Mouse (Mus musculus) gastrocnemius, adult 8-10 months (tissue): ENCODE results near the gene Fam168a. TPM values are rescaled to one million over a fixed set of nuclear protein-coding genes. Genes with fewer than 3 reads are reported as not detected.
"Not testable (repeated sequence)": the region's sequence is repeated elsewhere in the genome, so short reads cannot be mapped to it uniquely, and the experiment has no call there.

Experiments
- DNase-seq, 2 experiments: peaks; one replicate each; pipeline ENCODE4 v3.0.0; 2022; ENCODE audit warnings: low spot score in 2 of 2
- total RNA-seq, 4 experiments: library from RNA; stranded (reverse); gene quantifications; 2 replicates each; pipeline ENCODE4 v1.2.4; 2022

The Fam168a gene
- total RNA-seq, 4 experiments from 2014 or later = 39.0 to 44.3 (median 40.7) TPM

DNA sequence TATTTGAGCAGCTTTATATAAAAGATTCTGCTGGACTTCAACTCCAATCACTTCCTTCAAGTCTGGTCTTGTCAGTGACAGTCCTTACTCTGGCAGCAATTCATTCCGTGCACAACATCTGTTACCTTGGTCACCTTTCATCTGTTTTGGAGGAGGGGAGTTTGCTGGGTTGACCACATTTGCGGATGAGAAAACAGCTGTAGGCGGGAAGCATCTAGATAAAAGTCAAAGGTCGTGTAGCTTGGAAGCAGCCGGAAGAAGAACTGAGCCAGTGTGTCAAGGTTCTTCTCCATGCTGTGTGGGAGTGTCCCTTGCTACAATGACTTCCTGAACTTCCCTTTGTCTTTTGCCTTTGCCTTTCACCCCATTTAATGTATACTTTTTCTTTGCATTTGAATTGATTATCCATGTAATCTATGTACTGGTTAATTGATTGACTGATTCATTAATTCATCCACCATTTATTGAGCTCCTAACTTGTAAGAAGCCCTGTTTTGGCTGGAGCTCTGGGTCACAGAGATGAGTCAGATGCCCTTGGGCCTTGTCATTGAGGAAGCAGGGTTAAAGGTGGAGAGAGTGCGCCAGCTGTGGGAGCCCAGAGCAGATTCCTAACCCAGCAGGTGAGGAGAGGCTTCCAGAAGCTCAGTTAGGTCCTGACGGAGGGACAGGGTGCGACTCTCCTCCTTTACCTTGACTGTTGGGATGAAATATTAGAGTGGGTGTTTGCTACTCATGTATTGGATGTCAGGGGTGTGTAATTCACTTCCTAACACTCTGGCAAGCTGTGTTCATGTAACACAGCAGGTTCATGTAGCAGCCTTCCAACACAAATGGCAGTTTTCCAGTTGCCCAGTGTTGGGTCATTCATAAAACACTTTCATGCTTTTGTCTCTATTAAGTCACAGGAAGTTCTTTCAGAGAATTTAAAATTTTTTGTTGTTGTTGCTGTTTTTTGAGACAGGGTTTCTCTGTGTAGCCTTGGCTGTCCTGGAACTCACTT is 6.4 kb upstream of the Fam168a start:
- no peak for DNase-seq

DNA sequence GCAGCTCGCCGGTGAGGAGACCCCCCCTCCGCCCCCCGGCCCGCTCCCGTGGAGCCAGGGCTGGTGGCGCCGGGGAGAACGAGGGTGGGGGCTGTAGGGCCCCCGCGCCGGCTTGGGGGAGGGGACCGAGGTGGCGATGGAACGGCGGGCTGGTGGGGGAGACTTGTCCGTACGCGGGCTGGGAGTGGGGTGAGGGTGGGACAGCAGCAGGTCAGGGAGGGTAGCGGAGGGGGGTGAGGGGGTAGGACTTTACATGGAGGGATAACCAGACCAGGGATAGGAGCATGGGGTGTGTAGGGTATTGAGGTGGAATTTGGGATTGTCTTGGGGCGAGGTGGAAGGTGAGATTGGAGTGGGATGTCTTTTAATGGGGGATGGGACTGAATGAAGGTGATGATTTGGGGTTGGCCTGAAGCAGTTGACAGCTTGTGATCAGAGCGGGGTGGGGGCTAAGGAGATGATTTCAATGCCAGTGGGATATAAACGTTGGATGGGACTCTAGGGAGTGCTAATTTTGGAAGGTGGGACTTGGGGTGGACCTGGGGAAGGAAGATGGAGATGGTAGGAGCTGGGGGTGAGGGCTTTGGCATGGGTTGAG is 547 bp downstream of the Fam168a start:
- DNase-seq = no peak

DNA sequence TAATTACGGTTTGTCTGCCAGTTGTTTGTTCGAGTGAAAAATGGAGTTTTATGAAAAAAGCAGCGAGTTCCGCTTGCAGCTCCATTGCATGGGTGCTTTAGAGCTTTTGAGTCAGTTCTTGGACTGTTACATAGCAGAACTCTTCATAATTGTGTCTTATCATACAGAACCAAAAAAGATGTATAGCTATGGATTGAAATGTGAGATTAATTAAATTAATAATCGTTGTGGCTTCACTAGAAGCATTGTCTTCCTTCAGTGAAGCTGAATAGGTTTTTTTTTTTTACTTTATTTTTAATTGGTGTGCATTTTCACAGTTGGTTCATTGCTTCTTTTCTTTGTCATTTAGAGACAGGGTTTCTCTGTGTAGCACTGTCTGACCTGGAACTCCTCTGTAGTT is 12.3 kb downstream of the Fam168a start:
- no peak for DNase-seq

DNA sequence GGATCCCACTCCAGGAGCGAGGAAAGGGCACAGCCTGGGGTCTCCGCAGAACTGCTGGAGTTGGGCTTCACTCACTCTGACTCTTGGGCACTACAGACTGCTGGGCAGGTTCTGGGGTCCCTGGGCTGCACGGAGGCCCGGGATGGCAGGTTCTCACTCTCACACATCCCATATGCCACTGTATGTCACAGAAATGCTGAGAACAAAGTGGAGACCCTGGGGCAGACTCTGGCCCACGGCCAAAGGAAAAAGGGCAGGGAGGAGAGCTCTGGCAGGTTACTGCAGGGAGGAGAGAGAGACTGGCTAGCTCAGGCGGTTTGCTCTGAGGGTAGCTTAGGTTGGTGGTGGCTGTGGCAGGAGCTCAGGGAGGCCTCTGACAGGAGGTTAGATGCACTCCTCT is 15.8 kb downstream of the Fam168a start:
- no peak for DNase-seq

DNA sequence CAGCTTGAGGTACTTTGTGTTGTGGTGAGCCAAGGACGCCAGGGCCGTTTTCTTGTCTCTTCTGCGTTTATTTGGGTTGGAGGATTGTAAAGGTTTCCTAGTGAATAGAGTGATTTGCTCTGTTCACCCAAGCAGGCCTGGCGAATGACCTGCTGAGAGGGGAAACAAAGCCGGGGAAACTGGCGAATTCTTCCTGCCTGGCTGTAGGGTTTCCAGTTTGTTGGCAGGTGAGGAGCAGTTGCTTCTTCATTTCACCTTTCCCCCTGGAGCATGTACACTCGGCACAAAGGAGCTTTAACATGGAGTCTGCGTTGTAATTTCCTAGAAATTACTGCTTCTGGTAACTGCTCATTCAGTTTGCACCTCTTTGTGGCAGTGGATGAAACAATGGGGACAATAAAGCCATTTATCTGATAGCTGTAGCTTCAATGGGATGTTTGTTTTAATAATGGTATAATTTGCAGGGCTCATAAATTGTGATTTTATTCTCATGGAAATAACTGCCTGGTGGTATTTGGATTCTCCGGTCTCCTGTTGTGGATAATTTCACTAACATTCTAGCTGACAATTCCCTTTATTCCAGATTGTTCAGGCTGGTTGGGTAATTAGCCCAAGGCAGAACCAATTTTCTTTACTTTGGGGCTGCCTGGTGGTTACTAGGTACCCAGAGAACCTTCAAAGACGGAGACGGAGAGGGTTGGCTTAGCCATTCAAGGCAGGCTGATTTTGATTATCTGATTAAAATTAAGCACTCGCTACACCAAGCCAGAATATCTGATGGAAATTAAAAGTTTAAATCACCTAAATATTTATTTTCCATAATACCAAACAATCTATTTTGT is 17.2 kb downstream of the Fam168a start:
- no peak for DNase-seq

DNA sequence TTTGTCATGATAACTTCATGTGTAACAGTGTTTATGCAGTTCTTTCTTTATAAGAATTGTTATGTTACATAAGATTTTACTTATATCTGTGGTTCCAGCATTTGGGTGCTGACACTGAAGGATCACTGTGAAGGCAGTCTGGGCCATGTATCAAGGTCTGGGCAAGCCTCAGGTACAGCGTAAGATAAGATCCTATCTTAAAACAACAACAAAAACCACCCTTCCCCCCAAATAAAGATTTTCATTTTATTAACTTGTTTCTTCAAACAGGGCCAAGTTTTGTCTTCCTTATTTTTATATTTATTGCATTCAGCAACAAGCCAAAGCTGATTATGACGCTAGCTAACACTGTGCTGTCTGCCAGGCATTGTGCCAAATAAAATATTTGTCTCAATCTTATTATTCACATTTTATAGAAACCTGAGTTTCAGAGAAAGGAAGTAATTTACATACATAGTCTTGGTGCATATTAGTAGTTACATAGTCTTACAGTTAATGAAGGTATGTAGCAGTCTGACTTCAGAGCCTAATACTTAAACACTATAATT is 21.2 kb downstream of the Fam168a start:
- DNase-seq = no peak

DNA sequence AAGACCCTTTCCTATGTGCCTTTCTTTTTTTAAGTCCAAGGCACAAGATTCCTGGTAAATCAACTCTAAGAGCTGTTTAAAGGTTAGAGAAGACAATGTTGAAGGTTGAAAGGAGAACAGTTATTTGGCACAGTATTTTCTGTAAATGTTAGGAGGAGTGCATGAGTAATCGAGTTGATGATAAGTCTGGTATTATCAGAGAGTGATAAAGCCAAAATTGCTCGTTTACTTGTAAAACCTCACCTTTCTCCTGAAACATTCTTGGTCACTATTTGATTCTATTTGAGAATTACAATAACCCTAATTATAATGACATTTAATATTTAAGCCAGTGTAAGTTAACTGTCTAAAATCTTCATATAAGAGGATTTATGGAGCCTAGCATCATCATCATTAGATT is 23.3 kb downstream of the Fam168a start:
- DNase-seq = no peak

DNA sequence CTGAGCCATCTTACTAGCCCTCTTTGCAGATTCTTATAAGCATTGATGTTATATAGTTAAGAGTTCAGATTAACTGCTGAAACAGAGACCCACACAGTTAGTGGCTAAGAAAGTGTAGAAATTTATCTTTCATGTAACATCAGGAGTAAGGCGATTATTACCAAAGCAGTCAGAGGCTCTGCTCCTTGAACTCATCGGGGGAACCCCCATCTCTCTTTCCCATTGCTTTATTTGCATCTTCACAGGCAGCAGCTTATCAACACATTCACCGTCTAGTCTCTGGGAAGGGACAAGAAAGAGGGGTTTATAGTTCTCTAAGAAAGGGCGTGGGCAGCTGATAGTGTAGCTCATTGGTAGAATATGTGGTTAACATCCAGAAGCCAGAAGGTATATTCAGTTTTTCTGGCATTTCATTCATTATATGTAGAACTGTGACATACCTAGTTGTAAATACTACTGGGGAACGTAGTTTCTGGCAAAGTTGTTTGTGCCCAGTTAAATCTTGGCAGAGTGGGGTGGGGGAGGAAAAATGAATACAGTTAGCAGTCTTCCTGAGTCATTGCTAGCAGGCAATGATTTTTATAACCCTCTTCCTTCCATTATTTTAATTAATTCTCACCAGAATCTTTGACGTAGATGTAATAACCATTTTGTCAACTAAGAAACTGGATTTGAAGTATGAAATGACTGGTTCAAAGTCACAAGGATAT is 26.1 kb downstream of the Fam168a start:
- no peak for DNase-seq

DNA sequence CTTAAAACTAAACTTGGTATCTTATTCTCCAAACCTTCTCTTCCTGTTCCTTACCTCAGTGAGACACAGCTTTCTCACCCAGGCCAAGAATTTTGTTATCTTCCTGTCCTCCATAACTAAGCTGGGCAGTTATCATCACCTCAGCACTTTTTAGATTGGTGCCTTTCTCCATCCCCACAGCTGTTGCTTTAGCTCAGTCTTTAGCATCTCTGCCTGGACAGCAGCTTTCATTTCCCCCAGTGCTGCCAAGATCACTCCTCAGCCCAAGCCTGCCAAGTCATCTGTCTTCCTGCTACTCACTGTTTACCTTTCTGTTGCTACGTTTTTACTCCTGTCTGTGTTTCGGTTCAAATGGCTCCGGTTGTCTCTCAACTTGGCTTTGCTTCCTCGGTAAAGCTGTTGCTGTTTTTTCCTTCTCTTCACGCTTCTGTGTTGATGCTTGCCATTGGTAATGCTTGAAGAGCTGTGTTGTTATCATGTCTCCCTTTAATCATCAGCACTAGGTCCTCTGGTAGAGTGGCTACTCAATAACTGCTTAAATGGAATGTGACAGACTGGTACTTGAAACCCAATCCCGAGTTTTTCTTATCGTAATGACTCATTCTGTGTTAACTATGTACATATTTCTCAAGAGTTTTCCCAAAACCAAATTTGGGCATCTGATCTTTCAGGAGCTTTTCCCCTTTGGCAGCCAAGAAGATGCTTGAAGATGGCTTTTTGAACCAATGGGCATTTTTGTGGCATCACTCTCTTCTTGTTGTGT is 26.8 kb downstream of the Fam168a start:
- DNase-seq = peak in 1 of 2 experiments; percentile 28

DNA sequence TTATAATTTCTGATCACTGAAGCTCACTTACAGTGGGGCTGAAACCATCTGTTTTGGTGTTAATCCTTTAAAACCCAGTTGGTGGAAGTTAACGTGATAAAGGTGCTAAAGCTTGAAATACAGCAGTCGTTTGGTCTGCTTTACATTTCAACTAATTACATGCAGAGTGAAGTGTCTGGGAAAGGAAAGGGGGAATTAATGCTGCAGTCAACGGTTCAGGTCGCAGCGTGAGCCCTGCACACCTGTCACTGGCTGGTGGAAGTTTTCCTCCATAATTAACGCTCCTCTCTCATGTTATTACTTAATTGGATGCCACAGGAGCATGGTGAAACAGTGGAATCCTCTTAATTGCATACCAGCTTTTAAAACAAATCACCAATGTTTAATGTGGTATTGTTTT is 27.8 kb downstream of the Fam168a start:
- DNase-seq = no peak

DNA sequence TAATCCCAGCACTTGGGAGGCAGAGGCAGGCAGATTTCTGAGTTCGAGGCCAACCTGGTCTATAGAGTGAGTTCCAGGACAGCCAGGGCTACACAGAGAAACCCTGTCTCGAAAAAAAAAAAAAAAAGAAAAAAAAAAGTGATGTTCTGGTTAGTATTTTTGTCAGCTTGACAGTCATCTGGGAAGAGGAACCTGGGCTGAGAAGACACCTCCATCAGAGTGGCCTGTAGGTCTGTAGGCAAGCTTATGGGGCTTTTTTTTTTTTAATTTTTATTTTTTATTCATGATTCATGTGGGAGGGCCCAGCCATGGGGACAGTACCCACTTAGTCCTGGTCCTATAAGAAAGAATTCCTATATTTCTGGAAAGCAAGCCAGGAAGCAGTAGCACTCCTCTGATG is 28.5 kb downstream of the Fam168a start:
- not testable (repeated sequence) for DNase-seq

DNA sequence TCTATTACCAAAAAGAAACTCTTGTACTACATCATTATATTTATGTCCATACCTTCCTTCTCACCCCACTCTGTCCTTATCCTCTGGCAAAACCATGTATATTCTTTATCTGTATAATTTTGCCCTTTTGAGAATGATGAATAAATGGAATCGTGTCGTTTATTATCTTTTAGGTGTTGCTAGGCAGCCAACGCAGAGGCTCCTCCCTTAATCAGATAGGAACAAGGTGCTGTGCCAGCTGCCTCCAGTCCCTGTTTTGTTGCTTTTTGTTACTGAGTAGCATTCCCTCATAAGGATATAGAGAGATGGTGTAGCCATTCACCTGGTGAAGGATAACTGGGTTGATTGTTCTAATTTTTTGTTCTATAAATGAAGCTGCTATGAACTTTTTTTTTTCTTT is 29.7 kb downstream of the Fam168a start:
- no peak for DNase-seq

DNA sequence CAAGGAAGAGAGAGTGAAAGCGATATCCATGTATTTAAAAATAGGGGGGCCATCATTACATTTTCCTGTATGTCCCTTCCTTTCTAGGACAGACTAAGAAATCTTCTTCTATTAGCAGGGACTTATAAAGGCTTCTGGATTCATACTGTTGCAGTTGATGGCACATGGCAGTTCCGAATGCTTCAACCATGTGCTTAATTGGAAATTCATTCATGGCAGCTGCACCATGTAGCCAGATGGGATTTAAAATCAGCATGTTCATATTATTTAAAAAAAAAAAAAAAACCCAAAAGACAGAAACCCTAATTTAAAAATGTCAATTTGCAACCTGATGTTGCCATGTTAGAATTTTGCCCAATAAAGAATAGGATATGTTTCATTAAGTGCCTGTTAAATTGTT is 37.9 kb downstream of the Fam168a start:
- DNase-seq = no peak

DNA sequence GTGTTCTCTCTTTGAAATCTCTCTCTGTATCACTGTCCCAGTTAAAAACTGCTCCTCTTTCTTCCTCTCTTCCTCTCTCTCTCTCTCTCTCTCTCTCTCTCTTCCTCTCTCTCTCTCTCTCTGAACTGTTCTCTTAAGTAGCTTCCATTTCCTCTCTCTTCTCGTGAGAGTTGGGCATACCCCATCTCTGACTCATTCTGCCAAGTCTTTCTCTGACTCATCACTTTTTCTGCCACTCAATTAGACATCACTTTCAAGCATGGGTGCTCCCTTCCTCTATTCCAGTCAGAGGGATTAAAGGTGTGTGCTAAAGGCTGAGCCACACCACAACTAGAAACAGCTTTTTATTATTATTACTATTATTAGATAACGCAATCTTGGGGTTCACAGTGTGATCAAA is 43.7 kb downstream of the Fam168a start:
- DNase-seq = no peak

DNA sequence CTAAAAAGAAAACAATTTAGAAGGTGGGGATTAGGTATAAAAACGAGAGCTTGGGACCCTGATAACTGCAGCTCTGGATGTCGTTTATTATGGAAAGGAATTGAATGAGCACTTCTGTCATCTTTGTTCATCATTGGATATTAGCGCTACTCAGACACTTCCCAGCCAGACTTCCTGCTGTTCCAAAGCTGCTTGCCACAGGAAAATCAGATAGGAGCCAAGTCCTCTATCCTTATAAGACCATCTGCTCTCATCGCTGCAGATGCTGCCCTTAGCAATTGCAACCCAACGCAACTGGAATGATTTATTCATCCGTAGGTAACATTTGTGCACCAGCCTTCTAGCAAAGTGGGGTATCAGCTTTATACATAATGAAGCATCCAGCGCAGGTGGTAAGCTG is 52.3 kb downstream of the Fam168a start:
- no peak for DNase-seq

DNA sequence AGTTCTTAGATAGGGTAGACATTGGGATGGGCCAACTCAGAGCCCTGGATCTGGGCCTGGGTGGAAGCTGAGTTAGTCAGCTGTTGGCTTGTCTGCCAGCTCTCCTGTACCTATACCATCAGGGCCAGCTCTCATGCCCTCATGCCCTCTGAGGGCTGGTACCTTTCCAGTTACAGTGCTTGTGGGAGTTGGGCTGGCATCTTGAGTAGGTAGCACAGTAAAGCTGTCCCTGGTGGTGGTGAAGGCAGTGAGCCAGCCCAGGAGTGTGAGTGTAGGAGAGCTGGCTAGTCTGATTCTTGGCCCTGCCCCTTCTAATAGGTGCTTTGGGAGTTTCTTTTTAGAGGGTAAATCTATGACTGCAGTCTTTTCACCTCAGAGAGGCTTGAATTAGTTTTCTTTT is 56.3 kb downstream of the Fam168a start:
- peak in 1 of 2 experiments; percentile 10 for DNase-seq

DNA sequence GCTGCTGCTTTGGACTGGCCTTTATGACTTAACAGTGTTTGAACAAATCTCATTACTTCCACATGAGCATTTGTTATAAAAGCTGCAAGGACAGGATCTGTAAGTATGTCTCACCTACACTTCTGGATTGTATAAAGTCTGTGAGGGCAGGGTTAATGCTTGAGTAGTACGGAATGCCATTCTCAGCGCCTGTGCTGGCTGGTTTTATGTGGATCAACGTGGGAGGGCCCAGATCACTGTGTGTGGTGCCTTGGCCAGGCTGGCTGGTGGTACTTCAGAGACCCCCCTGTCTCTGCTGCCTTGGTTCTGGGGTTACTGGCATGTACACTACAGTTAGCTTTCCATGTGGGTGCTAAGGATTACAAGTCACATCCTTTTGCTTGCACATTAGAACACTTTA is 61.1 kb downstream of the Fam168a start:
- no peak for DNase-seq

DNA sequence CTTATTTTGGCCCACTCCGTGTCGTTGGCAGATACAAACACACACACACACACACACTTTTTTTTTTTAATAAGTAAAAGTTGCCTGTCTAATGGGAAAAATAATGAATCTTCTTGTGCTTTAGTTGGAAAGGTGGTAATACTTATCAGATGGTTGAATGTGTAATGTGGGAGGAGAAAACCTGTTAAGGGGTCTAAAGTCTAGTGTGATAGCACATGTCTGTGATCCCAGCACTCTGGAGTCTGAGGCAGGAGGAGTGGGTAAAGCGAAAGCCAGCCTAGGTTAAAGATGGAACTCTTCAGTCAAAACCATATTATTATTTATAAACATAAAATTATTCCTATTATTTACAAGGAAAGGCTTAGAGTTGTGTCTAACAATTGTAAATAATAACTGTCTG is 61.6 kb downstream of the Fam168a start:
- no peak for DNase-seq

DNA sequence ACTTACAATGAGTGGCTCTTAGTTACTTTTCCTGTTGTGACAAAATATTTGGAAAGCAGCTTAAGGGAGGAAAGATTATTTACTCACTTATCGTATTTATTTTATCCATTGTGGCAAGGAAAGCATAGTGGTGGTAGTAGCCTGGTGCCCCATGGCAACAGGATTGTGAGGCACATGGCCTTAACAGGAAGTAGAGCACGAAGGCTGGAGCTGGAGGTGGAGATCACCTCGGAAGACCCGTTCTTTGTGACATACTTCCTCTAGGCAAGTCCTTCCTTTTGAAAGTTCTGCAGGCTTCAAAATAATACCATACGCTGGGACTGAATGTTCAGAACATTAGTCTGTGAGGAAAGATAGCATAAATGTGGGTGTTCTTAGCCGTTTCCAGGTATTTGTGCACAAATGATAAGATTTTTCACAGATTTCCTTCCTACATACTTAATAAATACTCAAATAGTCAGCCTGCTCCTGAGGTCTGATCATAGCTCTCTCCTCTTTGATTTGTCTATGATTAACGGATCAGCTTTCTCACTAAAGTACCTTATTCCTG is 63.2 kb downstream of the Fam168a start:
- DNase-seq = no peak
